Mouse (Mus musculus): ENCODE data around the gene Asap2.
A peak's percentile ranks its signal among the peaks of the same experiment; 100 is the strongest.

Asap2 gene

GRCm38 (mm10) chr12:21208172-21208795 lies 218.0 kb downstream of the Asap2 start:
- no peak for DNase-seq (ENCODE audit: low spot score in 2 of 2)

- no peak for DNase-seq (ENCODE audit: low spot score in 2 of 2)
Measured at GRCm38 (mm10) chr12:21209273-21209672, 219.0 kb downstream of the Asap2 start.

- no peak for DNase-seq (ENCODE audit: low spot score in 2 of 2)
Measured at GRCm38 (mm10) chr12:21212876-21213275, 222.6 kb downstream of the Asap2 start.

- no peak for DNase-seq (ENCODE audit: low spot score in 2 of 2)
Measured at GRCm38 (mm10) chr12:21214551-21215165, 224.4 kb downstream of the Asap2 start.

- DNase-seq (ENCODE audit: low spot score in 2 of 2) = no peak
Measured at GRCm38 (mm10) chr12:21217776-21218444, 227.7 kb downstream of the Asap2 start.

- no peak for DNase-seq (ENCODE audit: low spot score in 2 of 2)
Measured at GRCm38 (mm10) chr12:21220596-21220995, 230.3 kb downstream of the Asap2 start.

- DNase-seq (ENCODE audit: low spot score in 2 of 2) = no peak
Measured at GRCm38 (mm10) chr12:21223923-21224322, 233.7 kb downstream of the Asap2 start.

- DNase-seq (ENCODE audit: low spot score in 2 of 2) = no peak
Measured at GRCm38 (mm10) chr12:21225358-21225757, 235.1 kb downstream of the Asap2 start.

GRCm38 (mm10) chr12:21226316-21226715 lies 236.1 kb downstream of the Asap2 start:
- no peak for DNase-seq (ENCODE audit: low spot score in 2 of 2)

- peak in 1 of 2 experiments; percentile 37 for DNase-seq (ENCODE audit: low spot score in 2 of 2)
Measured at GRCm38 (mm10) chr12:21227076-21227980, 237.1 kb downstream of the Asap2 start.

- DNase-seq (ENCODE audit: low spot score in 2 of 2) = no peak
Measured at GRCm38 (mm10) chr12:21228650-21229049, 238.4 kb downstream of the Asap2 start.

GRCm38 (mm10) chr12:21229076-21229918 lies 239.0 kb downstream of the Asap2 start:
- no peak for DNase-seq (ENCODE audit: low spot score in 2 of 2)

GRCm38 (mm10) chr12:21233727-21234126 lies 243.5 kb downstream of the Asap2 start:
- no peak for DNase-seq (ENCODE audit: low spot score in 2 of 2)

GRCm38 (mm10) chr12:21234560-21234959 lies 244.3 kb downstream of the Asap2 start:
- no peak for DNase-seq (ENCODE audit: low spot score in 2 of 2)

GRCm38 (mm10) chr12:21241965-21242364 lies 251.7 kb downstream of the Asap2 start:
- DNase-seq (ENCODE audit: low spot score in 2 of 2) = no peak

- DNase-seq (ENCODE audit: low spot score in 2 of 2) = no peak
Measured at GRCm38 (mm10) chr12:21244375-21244960, 254.2 kb downstream of the Asap2 start.

GRCm38 (mm10) chr12:21247711-21248392 lies 257.6 kb downstream of the Asap2 start:
- no peak for DNase-seq (ENCODE audit: low spot score in 2 of 2)

GRCm38 (mm10) chr12:21260494-21261256 lies 270.4 kb downstream of the Asap2 start:
- DNase-seq (ENCODE audit: low spot score in 2 of 2) = no peak

- no peak for DNase-seq (ENCODE audit: low spot score in 2 of 2)
Measured at GRCm38 (mm10) chr12:21261521-21261920, 271.3 kb downstream of the Asap2 start.
